Mouse (Mus musculus): ENCODE measurements around the gene Zfp710. TPM values are rescaled to one million over a fixed set of nuclear protein-coding genes. Genes with fewer than 3 reads are reported as not detected.

Zfp710 gene
- polyA plus RNA-seq, 1 experiment from 2014 or later: 12.1 TPM

DNA sequence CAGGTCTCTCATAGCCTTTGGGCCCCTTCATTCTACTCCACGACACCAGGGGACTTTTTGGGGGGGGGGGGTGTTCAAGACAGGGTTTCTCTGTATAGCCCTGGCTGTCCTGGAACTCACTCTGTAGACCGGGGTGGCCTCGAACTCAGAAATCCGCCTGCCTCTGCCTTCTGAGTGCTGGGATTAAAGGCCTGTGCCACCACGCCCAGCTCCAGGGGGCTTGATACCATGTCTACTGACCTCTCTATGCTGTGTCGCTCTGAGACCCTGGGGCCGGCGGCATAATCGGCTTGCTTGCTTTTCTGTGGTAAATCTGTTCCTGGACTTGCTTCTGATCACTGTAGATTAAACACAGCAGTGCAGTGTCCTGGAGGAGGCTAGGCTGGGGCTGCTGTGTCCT is 46.6 kb downstream of the Zfp710 start:
- peaks cover 74% of the 10 kb centered on the region for H3K4me1 ChIP-seq
- no peak for ATAC-seq (ENCODE audit: extremely low read depth, insufficient number of reproducible peaks, low FRiP score, low TSS enrichment)
- no peaks in the 10 kb centered on the region for H3K9me3 ChIP-seq

DNA sequence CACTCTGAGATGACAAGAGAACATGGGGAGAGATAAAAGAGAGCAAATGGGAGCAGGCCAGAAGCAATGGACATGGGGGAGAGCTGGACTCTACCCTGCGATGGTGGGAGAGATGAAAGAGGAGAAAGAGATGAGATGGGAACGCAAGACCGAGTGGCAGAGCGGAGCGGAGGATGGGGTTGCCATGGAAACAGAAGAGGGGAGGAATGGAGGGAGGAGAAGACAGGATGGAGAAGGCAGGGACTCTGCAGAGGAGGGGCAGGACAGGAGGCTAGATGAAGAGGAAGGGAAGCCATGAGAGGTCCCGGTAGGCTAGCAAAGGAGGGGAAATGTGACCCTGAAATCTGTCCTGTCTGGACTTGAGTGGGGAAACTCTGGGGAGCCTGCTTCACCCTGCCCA is 47.7 kb downstream of the Zfp710 start:
- H3K9me3 ChIP-seq: no peaks in the 10 kb centered on the region
- no peaks in the 10 kb centered on the region for H3K36me3 ChIP-seq
- H3K4me3 ChIP-seq: no peak overlapping the region
- no peak overlapping the region for H3K27ac ChIP-seq (replicated peaks)
- 70% methylated on average over 6 of the region's 6 CpGs for WGBS
- ATAC-seq (ENCODE audit: extremely low read depth, insufficient number of reproducible peaks, low FRiP score, low TSS enrichment): no peak
- H3K27me3 ChIP-seq (replicated peaks): no peaks in the 10 kb centered on the region
- H3K4me1 ChIP-seq: peaks cover 78% of the 10 kb centered on the region
- no peak overlapping the region for H3K9ac ChIP-seq
- no peak overlapping the region for H3K4me2 ChIP-seq

More for the DNA sequence above, 46.6 kb downstream of the Zfp710 start:
- 80% methylated on average over 9 of the region's 9 CpGs for WGBS
- no peaks in the 10 kb centered on the region for H3K27me3 ChIP-seq (replicated peaks)
- no peak overlapping the region for H3K4me3 ChIP-seq
- H3K36me3 ChIP-seq: no peaks in the 10 kb centered on the region
- no peak overlapping the region for H3K9ac ChIP-seq
- H3K27ac ChIP-seq (replicated peaks): no peak overlapping the region
- no peak overlapping the region for H3K4me2 ChIP-seq

DNA sequence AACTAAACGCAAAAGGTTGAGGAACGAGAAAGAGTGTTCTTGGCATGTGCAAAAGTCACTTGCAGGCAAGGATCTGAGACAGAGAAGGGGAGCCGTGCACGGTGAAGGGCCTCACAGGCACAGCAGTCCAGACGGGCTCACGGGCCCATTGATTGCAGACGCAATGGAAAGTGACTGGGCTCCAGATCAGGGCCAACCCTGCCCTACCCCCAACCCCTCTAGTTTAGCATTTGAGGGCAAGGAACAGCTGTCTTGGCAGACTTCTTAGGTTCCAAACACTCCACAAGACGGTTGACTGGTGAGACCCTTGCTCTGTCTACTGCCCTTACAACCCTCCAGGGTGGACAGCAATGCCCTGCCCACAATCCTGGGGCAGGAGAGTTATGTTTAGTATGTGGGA is 48.9 kb downstream of the Zfp710 start:
- no peaks in the 10 kb centered on the region for H3K27me3 ChIP-seq (replicated peaks)
- H3K9ac ChIP-seq: no peak overlapping the region
- 81% methylated on average over 8 of the region's 8 CpGs for WGBS
- ATAC-seq (ENCODE audit: extremely low read depth, insufficient number of reproducible peaks, low FRiP score, low TSS enrichment): no peak
- H3K4me2 ChIP-seq: no peak overlapping the region
- H3K4me1 ChIP-seq: peaks cover 85% of the 10 kb centered on the region
- no peak overlapping the region for H3K4me3 ChIP-seq
- no peaks in the 10 kb centered on the region for H3K36me3 ChIP-seq
- no peaks in the 10 kb centered on the region for H3K9me3 ChIP-seq
- H3K27ac ChIP-seq (replicated peaks): no peak overlapping the region

DNA sequence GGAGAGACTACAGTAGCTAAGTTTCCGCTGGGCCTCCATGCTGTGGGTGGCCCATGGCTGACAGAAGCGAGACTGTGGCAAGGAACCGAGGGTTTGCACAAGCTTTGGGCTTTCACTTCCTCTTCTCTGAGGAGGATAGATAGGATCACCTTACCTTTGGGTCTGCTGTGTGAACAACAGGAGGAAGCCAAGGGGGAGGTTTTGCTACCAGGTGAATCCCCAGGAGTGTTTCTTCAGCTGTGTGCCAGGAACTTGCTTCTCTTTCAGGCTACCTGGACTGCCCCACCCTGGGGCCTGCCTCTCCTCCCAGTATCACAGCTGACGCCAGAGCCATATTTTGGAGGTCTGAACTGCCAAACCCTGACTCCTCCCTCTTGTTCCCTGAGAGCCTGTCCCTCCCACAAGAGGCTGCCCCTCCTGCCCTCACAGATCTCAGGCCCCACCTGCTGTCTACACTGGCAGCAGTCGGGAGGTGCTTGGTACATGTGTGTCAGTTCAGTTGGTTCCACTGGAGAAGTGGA is 50.4 kb downstream of the Zfp710 start:
- Histone ChIP-seq H3K27ac (replicated peaks) (peak overlapping the region; percentile 69), H3K36me3 (no peaks in the 10 kb centered on the region), H3K27me3 (replicated peaks) (no peaks in the 10 kb centered on the region), H3K9ac (peak overlapping the region; percentile 66), H3K4me2 (no peak overlapping the region), H3K9me3 (no peaks in the 10 kb centered on the region), H3K4me3 (no peak overlapping the region), H3K4me1 (peaks cover 86% of the 10 kb centered on the region)
- 31% methylated on average over 5 of the region's 5 CpGs for WGBS
- ATAC-seq (ENCODE audit: extremely low read depth, insufficient number of reproducible peaks, low FRiP score, low TSS enrichment): no peak

DNA sequence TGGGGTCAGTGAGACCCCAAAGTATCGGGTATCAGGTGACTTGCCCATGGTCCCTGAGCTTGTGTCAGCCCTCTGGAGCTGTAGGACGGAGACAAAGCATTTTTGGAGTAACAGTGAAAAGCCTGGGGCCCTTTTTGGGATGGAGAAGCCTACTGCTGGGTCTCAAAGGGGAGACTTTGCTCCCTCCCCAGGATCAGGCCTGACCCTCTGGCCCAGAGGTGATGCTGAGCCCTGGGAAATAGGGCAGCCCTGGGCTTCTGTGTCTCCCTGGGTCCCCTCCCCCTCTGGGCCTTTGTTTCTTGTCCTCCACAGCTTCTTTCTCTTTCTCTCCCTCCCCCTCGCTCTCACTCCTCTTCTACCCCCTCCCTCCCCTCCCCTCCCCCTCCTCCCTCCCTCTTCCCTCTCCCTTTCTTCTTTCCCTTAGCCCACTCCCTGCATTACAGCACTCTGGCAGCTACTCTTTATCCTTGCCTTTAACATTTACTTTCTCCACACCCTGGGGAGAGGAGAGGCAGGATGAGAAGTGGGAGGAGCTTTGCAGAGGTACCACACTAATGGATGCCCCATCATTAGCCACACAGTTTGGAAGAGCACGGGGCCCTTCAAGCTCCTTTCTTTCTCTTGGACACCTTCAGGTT is 51.5 kb downstream of the Zfp710 start:
- Histone ChIP-seq H3K4me3 (no peak overlapping the region), H3K9me3 (no peaks in the 10 kb centered on the region), H3K4me2 (no peak overlapping the region), H3K27me3 (replicated peaks) (no peaks in the 10 kb centered on the region), H3K36me3 (peaks cover under 1% of the 10 kb centered on the region; the same call in 1 of the 2 replicates), H3K4me1 (peaks cover 85% of the 10 kb centered on the region), H3K9ac (peak overlapping the region; percentile 52; the same call in 1 of the 2 replicates), H3K27ac (replicated peaks) (peak overlapping the region; percentile 69)
- ATAC-seq (ENCODE audit: extremely low read depth, insufficient number of reproducible peaks, low FRiP score, low TSS enrichment): no peak
- 59% methylated on average over 4 of the region's 4 CpGs for WGBS

DNA sequence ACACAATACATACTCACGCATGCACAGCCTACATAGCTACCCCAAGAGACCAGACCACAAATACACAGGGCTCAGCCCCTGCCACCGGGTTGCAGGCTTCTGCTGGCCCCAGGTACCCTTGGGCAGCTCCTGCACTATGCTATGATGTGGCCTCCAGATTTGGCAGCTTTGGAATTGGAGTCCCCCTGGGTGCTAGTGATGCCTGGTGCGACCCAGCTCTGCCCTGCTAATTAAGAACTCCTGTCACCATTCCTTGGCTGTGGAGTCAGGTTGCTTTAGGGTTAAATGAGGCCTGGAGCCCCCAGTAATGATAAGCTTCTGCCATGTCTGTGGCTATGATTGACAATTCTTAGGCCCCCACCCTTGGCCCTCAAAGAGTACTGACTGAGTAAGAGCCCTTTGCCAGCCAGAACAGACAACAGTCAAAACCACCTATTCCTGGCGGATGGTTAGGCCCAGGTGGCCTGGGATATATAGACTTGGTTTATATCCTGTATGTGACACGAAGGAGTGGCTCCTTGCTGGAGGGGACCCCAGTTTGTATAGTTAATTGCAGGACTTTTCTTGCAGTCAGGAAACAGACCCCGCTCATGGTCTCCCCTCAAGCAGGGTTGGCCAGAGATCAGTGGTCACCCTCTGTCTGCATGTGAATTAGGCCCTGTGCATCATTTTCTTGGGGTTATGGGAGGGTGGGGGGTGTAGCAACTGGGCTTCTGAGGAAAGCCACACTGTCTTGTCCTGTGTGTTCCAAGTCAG is 52.5 kb downstream of the Zfp710 start:
- Histone ChIP-seq H3K27ac (replicated peaks) (peak overlapping the region; percentile 37), H3K9me3 (no peaks in the 10 kb centered on the region), H3K4me1 (peaks cover 86% of the 10 kb centered on the region), H3K4me3 (no peak overlapping the region), H3K27me3 (replicated peaks) (no peaks in the 10 kb centered on the region), H3K9ac (0 out of 2 replicates have a peak overlapping the region, but pooled peaks have one; percentile 37), H3K4me2 (no peak overlapping the region), H3K36me3 (peaks cover 12% of the 10 kb centered on the region)
- 61% methylated on average over 6 of the region's 6 CpGs for WGBS
- no peak for ATAC-seq (ENCODE audit: extremely low read depth, insufficient number of reproducible peaks, low FRiP score, low TSS enrichment)

DNA sequence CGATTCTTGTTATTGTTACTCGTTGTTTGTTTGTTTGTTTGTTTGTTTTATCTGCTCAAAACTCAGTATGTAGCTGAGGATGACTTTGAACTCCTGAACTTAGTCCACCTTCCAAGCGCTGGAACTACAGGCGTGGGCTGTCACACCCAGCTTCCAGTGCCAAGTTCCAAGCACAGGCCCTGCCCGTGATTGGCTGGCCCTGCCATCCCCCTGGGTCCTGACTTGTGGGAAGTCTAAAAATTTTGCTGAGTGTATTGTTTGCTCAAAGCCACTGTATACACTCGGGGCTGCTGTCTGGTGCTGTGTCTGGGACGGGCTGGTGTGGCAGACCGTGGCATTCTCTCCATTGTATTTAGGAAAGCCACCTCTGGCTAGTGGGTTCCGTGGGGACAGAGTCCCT is 53.2 kb downstream of the Zfp710 start:
- 63% methylated on average over 9 of the region's 9 CpGs for WGBS

DNA sequence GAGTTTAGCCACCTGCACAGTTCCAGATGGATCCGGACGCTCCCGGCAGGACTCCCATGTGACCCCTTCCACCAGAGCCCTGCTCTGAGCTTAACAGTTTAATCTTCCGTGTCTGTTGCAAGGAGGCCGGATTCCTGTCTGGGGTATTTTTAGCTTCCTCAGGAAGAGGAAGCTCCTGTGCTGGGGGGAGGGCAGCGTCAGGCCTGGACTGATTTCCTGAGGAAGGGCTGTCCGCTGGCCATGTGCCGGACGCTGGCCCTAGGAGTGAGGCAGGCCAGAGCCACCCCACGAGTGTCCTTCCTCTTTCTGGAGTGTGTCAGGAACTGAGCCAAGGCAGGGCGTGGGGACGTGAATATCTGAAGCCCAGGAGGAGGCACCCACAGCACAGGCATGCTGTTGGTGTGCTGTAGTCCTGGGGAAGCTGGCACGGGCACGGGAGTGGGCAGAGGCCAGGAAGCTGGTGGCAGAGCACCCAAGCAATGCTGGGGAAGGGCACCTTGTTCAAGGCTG is 54.2 kb downstream of the Zfp710 start:
- 7% methylated on average over 14 of the region's 14 CpGs for WGBS
- H3K36me3 ChIP-seq: peaks cover 29% of the 10 kb centered on the region
- H3K9me3 ChIP-seq: no peaks in the 10 kb centered on the region
- no peaks in the 10 kb centered on the region for H3K27me3 ChIP-seq (replicated peaks)
- peak overlapping the region; percentile 32 for H3K4me3 ChIP-seq
- peak; percentile 39 for ATAC-seq (ENCODE audit: extremely low read depth, insufficient number of reproducible peaks, low FRiP score, low TSS enrichment)
- H3K9ac ChIP-seq: peak overlapping the region; percentile 76
- H3K27ac ChIP-seq (replicated peaks): peak overlapping the region; percentile 93
- peaks cover 77% of the 10 kb centered on the region for H3K4me1 ChIP-seq
- H3K4me2 ChIP-seq: peak overlapping the region; percentile 61

More for the DNA sequence above, 53.2 kb downstream of the Zfp710 start:
- no peaks in the 10 kb centered on the region for H3K9me3 ChIP-seq
- no peak overlapping the region for H3K4me3 ChIP-seq
- H3K9ac ChIP-seq: no peak overlapping the region
- no peaks in the 10 kb centered on the region for H3K27me3 ChIP-seq (replicated peaks)
- no peak overlapping the region for H3K4me2 ChIP-seq
- peak overlapping the region; percentile 93 for H3K27ac ChIP-seq (replicated peaks)
- peaks cover 83% of the 10 kb centered on the region for H3K4me1 ChIP-seq
- no peak for ATAC-seq (ENCODE audit: extremely low read depth, insufficient number of reproducible peaks, low FRiP score, low TSS enrichment)
- peaks cover 18% of the 10 kb centered on the region for H3K36me3 ChIP-seq

DNA sequence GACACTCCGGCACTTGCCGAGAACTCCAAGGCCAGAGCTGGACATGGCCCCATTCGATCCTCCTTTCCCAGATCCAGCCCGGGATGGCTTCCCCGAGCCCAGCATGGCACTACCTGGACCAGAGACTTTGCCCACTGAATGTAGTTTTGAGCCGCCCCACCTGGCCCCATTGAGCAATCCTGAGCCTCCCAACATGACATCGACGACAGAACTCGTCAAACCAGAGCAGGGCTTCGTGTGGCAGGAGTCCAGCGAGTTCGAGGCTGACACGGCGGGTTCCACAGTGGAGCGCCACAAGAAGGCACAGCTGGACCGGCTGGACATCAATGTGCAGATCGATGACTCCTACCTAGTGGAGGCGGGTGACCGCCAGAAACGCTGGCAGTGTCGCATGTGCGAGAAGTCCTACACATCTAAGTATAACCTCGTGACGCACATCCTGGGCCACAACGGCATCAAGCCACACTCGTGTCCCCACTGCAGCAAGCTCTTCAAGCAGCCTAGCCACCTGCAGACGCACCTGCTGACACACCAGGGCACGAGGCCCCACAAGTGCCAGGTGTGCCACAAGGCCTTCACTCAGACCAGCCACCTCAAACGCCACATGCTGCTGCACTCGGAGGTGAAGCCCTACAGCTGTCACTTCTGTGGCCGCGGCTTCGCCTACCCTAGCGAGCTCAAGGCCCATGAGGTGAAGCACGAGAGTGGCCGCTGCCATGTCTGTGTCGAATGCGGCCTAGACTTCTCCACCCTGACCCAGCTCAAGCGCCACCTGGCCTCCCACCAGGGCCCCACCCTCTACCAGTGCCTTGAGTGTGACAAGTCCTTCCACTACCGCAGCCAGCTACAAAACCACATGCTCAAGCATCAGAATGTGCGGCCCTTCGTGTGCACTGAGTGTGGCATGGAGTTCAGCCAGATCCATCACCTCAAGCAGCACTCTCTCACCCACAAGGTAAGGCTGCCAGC is 57.3 kb downstream of the Zfp710 start:
- ATAC-seq (ENCODE audit: extremely low read depth, insufficient number of reproducible peaks, low FRiP score, low TSS enrichment): no peak
- H3K27ac ChIP-seq (replicated peaks): 0 out of 2 replicates have a peak overlapping the region, but pooled peaks have one; percentile 12
- no peaks in the 10 kb centered on the region for H3K9me3 ChIP-seq
- H3K4me1 ChIP-seq: peaks cover 59% of the 10 kb centered on the region
- H3K27me3 ChIP-seq (replicated peaks): no peaks in the 10 kb centered on the region
- H3K4me3 ChIP-seq: no peak overlapping the region
- 0 out of 2 replicates have a peak overlapping the region, but pooled peaks have one; percentile 10 for H3K9ac ChIP-seq
- WGBS: 88% methylated on average over 42 of the region's 42 CpGs
- peaks cover 44% of the 10 kb centered on the region for H3K36me3 ChIP-seq
- H3K4me2 ChIP-seq: no peak overlapping the region

DNA sequence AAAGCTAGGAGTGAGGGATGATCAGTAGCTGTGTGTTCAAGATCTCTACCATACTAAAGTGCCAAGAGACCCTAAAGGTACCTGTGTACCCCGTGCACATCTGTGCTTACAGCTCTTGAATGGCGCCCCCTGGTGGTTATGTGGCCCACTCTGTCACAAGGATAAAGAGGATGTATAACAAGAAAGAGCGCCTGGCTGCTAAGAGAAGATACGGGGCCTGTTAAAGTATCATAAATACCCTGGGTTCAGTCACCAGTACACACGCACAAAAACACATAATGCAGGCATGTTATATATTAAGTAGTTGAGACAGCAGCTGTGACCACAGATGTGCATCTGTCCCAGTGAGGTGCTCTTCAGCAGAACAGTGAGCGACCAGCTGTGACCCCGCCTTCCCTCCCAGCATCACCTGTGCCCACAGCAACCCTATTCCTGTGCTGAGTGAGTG is 59.9 kb downstream of the Zfp710 start:
- Histone ChIP-seq H3K4me1 (peaks cover 33% of the 10 kb centered on the region), H3K4me2 (no peak overlapping the region), H3K4me3 (no peak overlapping the region), H3K9me3 (no peaks in the 10 kb centered on the region), H3K27ac (replicated peaks) (no peak overlapping the region), H3K27me3 (replicated peaks) (no peaks in the 10 kb centered on the region), H3K36me3 (peaks cover 70% of the 10 kb centered on the region), H3K9ac (no peak overlapping the region)
- no peak for ATAC-seq (ENCODE audit: extremely low read depth, insufficient number of reproducible peaks, low FRiP score, low TSS enrichment)
- 62% methylated on average over 7 of the region's 7 CpGs for WGBS
